Mouse (Mus musculus) cerebellum, adult 2 months (tissue): ENCODE data around the gene Bbc3.

Source experiments
- CTCF ChIP-seq: fragments of 200-500 bp; IDR thresholded peaks from 2 replicates; pipeline ENCODE4 v1.5.1; 2011; ENCODE audit warnings: low read depth, mild to moderate bottlenecking, control low read depth, low read length, moderate library complexity, borderline replicate concordance; ENCODE audit not compliant: insufficient read depth
- POLR2A ChIP-seq: fragments of 200-500 bp; IDR thresholded peaks from 2 replicates; pipeline ENCODE4 v1.6.1; 2011; ENCODE audit warnings: low read length, control low read depth, borderline replicate concordance; ENCODE audit not compliant: insufficient read depth

GRCm38 (mm10) chr7:16298927-16299326 lies 9.3 kb upstream of the Bbc3 start:
- no peak for TF ChIP-seq CTCF
- no peak for TF ChIP-seq POLR2A
